Comparison of ENCODE assay signal across 8 mouse cellular contexts in genomic region chr4:130799118-130799517, GRCm38 (mm10). TPM values are rescaled to one million over a fixed set of nuclear protein-coding genes. Genes with fewer than 3 reads are reported as not detected.
DNase-seq lines count a peak whose midpoint lies in the region; ATAC-seq lines count a peak whose summit lies in the region.

No protein-coding gene starts in this region.

- H3K27me3 ChIP-seq in embryonic facial prominence, embryonic 10.5 days (replicated peaks; ENCODE audit: low read depth, poor library complexity, severe bottlenecking), result peaks cover 5% of the 10 kb centered on the region; the same call in 1 of the 2 replicates
- H3K27me3 ChIP-seq in hindbrain, embryonic 15.5 days, result no peaks in the 10 kb centered on the region

- peak overlapping the region; percentile 79 for H3K27ac ChIP-seq in embryonic facial prominence, embryonic 10.5 days (replicated peaks)
- H3K27ac ChIP-seq in hindbrain, embryonic 15.5 days (replicated peaks), result peak overlapping the region; percentile 50

- no peak overlapping the region for H3K4me2 ChIP-seq in hindbrain, embryonic 15.5 days

- 61% methylated on average over 4 of the region's 4 CpGs for WGBS in embryonic facial prominence, embryonic 10.5 days
- WGBS in hindbrain, embryonic 15.5 days, result 32% methylated on average over 4 of the region's 4 CpGs

- H3K9ac ChIP-seq in hindbrain, embryonic 15.5 days, result no peak overlapping the region

- ATAC-seq in hindbrain, embryonic 15.5 days (ENCODE audit: low FRiP score, low read depth), result 0 out of 2 replicates have a peak, but pooled peaks have one; percentile 21

- peak; percentile 59 to 71 for DNase-seq in heart, adult 18-20 months
- no peak for DNase-seq in heart, adult 8-10 months (ENCODE audit: low spot score)
- DNase-seq in NIH3T3 (ENCODE audit: low read depth), result peak; percentile 43
- DNase-seq in embryonic facial prominence, embryonic 10.5 days (ENCODE audit: low spot score), result no peak
- DNase-seq in left cerebral cortex, adult 9 months (ENCODE audit: low spot score in 2 of 2), result no peak
- DNase-seq in frontal cortex, postnatal 10 days (ENCODE audit: low spot score in 2 of 2), result no peak
- no peak for DNase-seq in layer of hippocampus, postnatal 36 days

- H3K4me3 ChIP-seq in embryonic facial prominence, embryonic 10.5 days, result no peak overlapping the region
- H3K4me3 ChIP-seq in hindbrain, embryonic 15.5 days, result no peak overlapping the region

- peaks cover 92% of the 10 kb centered on the region for H3K4me1 ChIP-seq in embryonic facial prominence, embryonic 10.5 days
- H3K4me1 ChIP-seq in hindbrain, embryonic 15.5 days (replicated peaks), result peaks cover 93% of the 10 kb centered on the region

- no peaks in the 10 kb centered on the region for H3K36me3 ChIP-seq in embryonic facial prominence, embryonic 10.5 days (replicated peaks)
- no peaks in the 10 kb centered on the region for H3K36me3 ChIP-seq in hindbrain, embryonic 15.5 days

- no peaks in the 10 kb centered on the region for H3K9me3 ChIP-seq in embryonic facial prominence, embryonic 10.5 days
- H3K9me3 ChIP-seq in hindbrain, embryonic 15.5 days, result no peaks in the 10 kb centered on the region

RNA-seq across cellular contexts. Expression of gene Sdc3, which starts 6.8 kb away (rescaled TPM):
- total RNA-seq in heart, adult 18-20 months (2021), result 10 to 100 TPM; 37.1 to 38.2 TPM
- 10 to 100 TPM; 24.2 to 48.6 (median 39.2) TPM for total RNA-seq in heart, adult 8-10 months (2022)
- 31.9 and 32.8 TPM in 2 replicates for polyA plus RNA-seq in embryonic facial prominence, embryonic 10.5 days (2016; fragmentation: Nextera tagmentation; extraction: Ambion mirVana)
- 146 and 182 TPM in 2 replicates for polyA plus RNA-seq in hindbrain, embryonic 15.5 days (2015; fragmentation: Nextera tagmentation; extraction: Ambion mirVana)
- 100 to 1,000 TPM; 127 to 136 TPM for total RNA-seq in layer of hippocampus, postnatal 36 days (2021)

Comparison
In these comparisons a context has a peak if more than half of its experiments do, and no peak if none do; other contexts are left out.
1. DNase-seq: peak in heart, adult 18-20 months (2 of 2) and NIH3T3 (single experiment); none in heart, adult 8-10 months (single experiment), embryonic facial prominence, embryonic 10.5 days (single experiment), left cerebral cortex, adult 9 months (0 of 2), frontal cortex, postnatal 10 days (0 of 2) and layer of hippocampus, postnatal 36 days (0 of 2).